Mouse (Mus musculus): ENCODE results near the gene Cd19. TPM values are rescaled to one million over a fixed set of nuclear protein-coding genes. Genes with fewer than 3 reads are reported as not detected.

The Cd19 gene
- polyA plus RNA-seq (2017; shearing (Covaris generic)), result 2.3 TPM

GRCm38 (mm10) chr7:126414725-126415124 lies at the start of gene Cd19:
Cd19 (minus strand) TSS chr7:126414889.

GRCm38 (mm10) chr7:126463004-126463403 lies 48.3 kb upstream of the Cd19 start, which contains the start of gene Atp2a1:
Atp2a1 (minus strand) TSS chr7:126463108.

GRCm38 (mm10) chr7:126428631-126429502 lies 14.2 kb upstream of the Cd19 start, which contains the start of gene Rabep2:
Rabep2 (plus strand) TSS chr7:126428759.

DNA sequence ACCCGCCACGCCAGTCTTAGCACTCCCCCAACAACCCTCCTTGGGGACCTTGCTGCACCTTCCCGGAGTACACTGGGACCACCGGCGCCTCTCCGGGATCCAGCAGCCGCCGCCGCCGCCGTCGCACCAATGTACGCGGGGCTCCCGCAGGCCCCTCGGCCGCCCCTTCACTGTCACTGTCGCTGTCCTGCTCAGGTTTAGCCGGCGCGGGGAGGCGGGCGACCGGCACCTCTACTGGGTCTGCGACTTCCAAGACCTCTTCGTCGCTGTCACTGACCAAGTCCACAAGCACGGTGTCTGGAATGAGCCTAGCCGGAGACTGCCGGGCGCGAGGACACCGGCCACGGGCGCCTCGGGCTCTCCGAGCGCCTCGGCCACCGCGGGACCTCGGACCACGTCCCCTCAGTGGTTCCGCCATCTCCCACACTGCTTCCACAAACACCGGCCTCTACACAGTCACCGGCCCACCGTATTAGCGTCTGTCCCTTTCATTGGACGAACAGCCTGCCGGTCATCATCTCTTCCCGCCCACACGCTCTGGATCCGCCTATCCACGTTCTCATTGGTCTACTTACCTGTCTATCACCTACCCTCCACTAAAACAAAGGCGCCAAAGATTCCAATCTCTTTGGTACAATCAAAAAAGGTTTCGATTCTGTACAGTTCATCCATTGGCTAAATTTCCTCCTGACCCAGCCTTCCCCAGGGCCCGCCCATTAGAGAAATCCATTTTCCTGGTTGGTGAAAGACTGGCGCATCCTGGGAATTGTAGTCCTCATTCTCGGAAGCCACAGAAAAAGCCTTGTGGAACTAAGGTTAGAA lies 18.2 kb downstream of the Cd19 start, which contains the start of gene Nfatc2ip:
Nfatc2ip (minus strand) TSS at position 440 of the 822 bp plus-strand sequence.

GRCm38 (mm10) chr7:126377278-126378158 lies 37.2 kb downstream of the Cd19 start, which contains the start of gene Spns1:
Spns1 (minus strand) TSS chr7:126377450.

GRCm38 (mm10) chr7:126369393-126369792 lies 45.3 kb downstream of the Cd19 start, which contains the start of gene Lat:
Lat (minus strand) TSS chr7:126369570.

Other genes starting within 250 kb of the Cd19 start
- 226 TPM for gene Xpo6, start 214.4 kb downstream of the Cd19 start, polyA plus RNA-seq (2017; shearing (Covaris generic))
- 65.8 TPM for gene Sbk1, start 142.3 kb downstream of the Cd19 start, polyA plus RNA-seq (2017; shearing (Covaris generic))
- gene Lat, start 45.3 kb downstream of the Cd19 start, polyA plus RNA-seq (2017; shearing (Covaris generic)), result 801 TPM
- gene Spns1, start 37.4 kb downstream of the Cd19 start, polyA plus RNA-seq (2017; shearing (Covaris generic)), result 59.5 TPM
- gene Nfatc2ip, start 18.2 kb downstream of the Cd19 start, polyA plus RNA-seq (2017; shearing (Covaris generic)), result 5.1 TPM
- 59.4 TPM for gene Rabep2, start 13.9 kb upstream of the Cd19 start, polyA plus RNA-seq (2017; shearing (Covaris generic))
- 0.31 TPM for gene Atp2a1, start 48.2 kb upstream of the Cd19 start, polyA plus RNA-seq (2017; shearing (Covaris generic))
- gene Sh2b1, start 60.5 kb upstream of the Cd19 start, polyA plus RNA-seq (2017; shearing (Covaris generic)), result 47.6 TPM
- 110 TPM for gene Tufm, start 72.5 kb upstream of the Cd19 start, polyA plus RNA-seq (2017; shearing (Covaris generic))
- gene Atxn2l, start 88.5 kb upstream of the Cd19 start, polyA plus RNA-seq (2017; shearing (Covaris generic)), result 111 TPM
- gene Eif3c, start 151.5 kb upstream of the Cd19 start, polyA plus RNA-seq (2017; shearing (Covaris generic)), result 186 TPM
- gene Apobr, start 170.1 kb upstream of the Cd19 start, polyA plus RNA-seq (2017; shearing (Covaris generic)), result 2.1 TPM
- 94.3 TPM for gene Cln3, start 170.9 kb upstream of the Cd19 start, polyA plus RNA-seq (2017; shearing (Covaris generic))
- gene Il27, start 180.1 kb upstream of the Cd19 start, polyA plus RNA-seq (2017; shearing (Covaris generic)), result not detected
- gene Nupr1, start 216.0 kb upstream of the Cd19 start, polyA plus RNA-seq (2017; shearing (Covaris generic)), result 0.34 TPM
- gene Sgf29, start 234.4 kb upstream of the Cd19 start, polyA plus RNA-seq (2017; shearing (Covaris generic)), result 101 TPM